Mouse (Mus musculus) intestine, postnatal 0 days (tissue): Measurements from ENCODE around the gene Adamts20. TPM values are rescaled to one million over a fixed set of nuclear protein-coding genes. Genes with fewer than 3 reads are reported as not detected.

Experiments used
- ATAC-seq: fragments of 200-750 bp; cut with Nextera tagmentation; 2 replicates; pipeline ENCODE4 v1.8.0; 2017; ENCODE audit warnings: mild to moderate bottlenecking, moderate TSS enrichment, moderate library complexity
- H3K27ac ChIP-seq: fragments of 300-500 bp; sonication (generic); 2 replicates; pipeline ENCODE4 v1.5.1; 2014; ENCODE audit warnings: mild to moderate bottlenecking, low read depth, low read length, moderate library complexity
- H3K27me3 ChIP-seq: fragments of 300-500 bp; sonication (generic); replicated peaks from 2 replicates; pipeline ENCODE4 v1.6.1; 2014; ENCODE audit warnings: low read length, mixed read lengths; ENCODE audit not compliant: control insufficient read depth, insufficient read depth
- H3K36me3 ChIP-seq: fragments of 300-500 bp; sonication (generic); 2 replicates; pipeline ENCODE4 v1.6.1; 2014; ENCODE audit warnings: mild to moderate bottlenecking, moderate library complexity; ENCODE audit not compliant: control insufficient read depth, insufficient read depth
- H3K4me1 ChIP-seq: fragments of 300-500 bp; sonication (generic); replicated peaks from 2 replicates; pipeline ENCODE4 v1.6.1; 2014; ENCODE audit warnings: antibody characterized with exemption, low read length, mixed read lengths; ENCODE audit not compliant: control insufficient read depth, insufficient read depth
- H3K4me2 ChIP-seq: fragments of 300-500 bp; sonication (generic); replicated peaks from 2 replicates; pipeline ENCODE4 v1.6.1; 2014; ENCODE audit warnings: low read depth, mild to moderate bottlenecking, moderate library complexity
- H3K4me3 ChIP-seq: fragments of 300-500 bp; sonication (generic); 2 replicates; pipeline ENCODE4 v1.5.1; 2014; ENCODE audit warnings: low read depth, low read length
- H3K9ac ChIP-seq: fragments of 300-500 bp; sonication (generic); 2 replicates; pipeline ENCODE4 v1.6.1; 2014; ENCODE audit warnings: mild to moderate bottlenecking, low read depth, low read length
- H3K9me3 ChIP-seq: fragments of 300-500 bp; sonication (generic); 2 replicates; pipeline ENCODE4 v1.6.1; 2016; ENCODE audit warnings: mixed run types; ENCODE audit not compliant: control insufficient read depth
- CTCF ChIP-seq: sonication (generic); IDR thresholded peaks from 2 replicates; pipeline ENCODE4 v1.5.1; 2016; ENCODE audit warnings: low read depth, mild to moderate bottlenecking, control low read depth, antibody characterized with exemption, moderate library complexity
- WGBS: fragments of 180-500 bp; shearing (Covaris S2); extraction: QIAGEN DNeasy Blood & Tissue Kit; methylation state at CpG from one replicate; pipeline ENCODE4 v1.1.7; 2014; 5-methylcytosine and 5-hydroxymethylcytosine counted together
- polyA plus RNA-seq: library from polyadenylated mRNA; unstranded; fragments of >200 nt; fragmentation: Nextera tagmentation; extraction: Ambion mirVana; gene quantifications from 2 replicates; pipeline ENCODE4 v1.2.1, GENCODE M21; 2015

Adamts20 gene
- polyA plus RNA-seq, 1 experiment from 2014 or later, result 0.47 TPM

DNA sequence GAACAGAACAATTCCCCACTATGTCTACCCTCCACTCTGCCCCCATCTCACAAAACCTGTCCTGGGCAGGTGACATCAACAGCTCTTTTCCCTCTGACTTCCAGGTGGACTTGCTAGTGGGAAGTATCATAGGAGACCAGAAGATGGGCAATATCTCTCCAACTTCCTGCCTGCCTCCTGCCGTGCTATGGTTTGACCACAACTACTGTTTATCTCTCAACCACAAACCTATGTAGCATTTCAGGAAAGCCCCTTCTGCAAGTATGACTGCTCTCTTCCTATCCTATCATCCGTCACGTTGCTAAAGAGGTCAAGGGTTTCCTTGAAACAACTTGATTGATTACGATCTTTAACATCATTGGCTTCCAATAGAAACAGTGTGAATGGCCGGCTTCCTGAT lies 12.4 kb downstream of the Adamts20 start:
- Histone ChIP-seq H3K4me2 (no peak overlapping the region), H3K4me1 (no peaks in the 10 kb centered on the region), H3K9ac (no peak overlapping the region), H3K36me3 (no peaks in the 10 kb centered on the region), H3K27me3 (no peaks in the 10 kb centered on the region), H3K9me3 (no peaks in the 10 kb centered on the region), H3K4me3 (no peak overlapping the region), H3K27ac (no peak overlapping the region)
- no peak for TF ChIP-seq CTCF
- no peak for ATAC-seq
- 76% methylated on average over 5 of the region's 5 CpGs for WGBS

GRCm38 (mm10) chr15:94451600-94451999 lies 13.6 kb downstream of the Adamts20 start:
- no peak for ATAC-seq
- no peak overlapping the region for H3K9ac ChIP-seq
- WGBS, result 93% methylated on average over 8 of the region's 8 CpGs

DNA sequence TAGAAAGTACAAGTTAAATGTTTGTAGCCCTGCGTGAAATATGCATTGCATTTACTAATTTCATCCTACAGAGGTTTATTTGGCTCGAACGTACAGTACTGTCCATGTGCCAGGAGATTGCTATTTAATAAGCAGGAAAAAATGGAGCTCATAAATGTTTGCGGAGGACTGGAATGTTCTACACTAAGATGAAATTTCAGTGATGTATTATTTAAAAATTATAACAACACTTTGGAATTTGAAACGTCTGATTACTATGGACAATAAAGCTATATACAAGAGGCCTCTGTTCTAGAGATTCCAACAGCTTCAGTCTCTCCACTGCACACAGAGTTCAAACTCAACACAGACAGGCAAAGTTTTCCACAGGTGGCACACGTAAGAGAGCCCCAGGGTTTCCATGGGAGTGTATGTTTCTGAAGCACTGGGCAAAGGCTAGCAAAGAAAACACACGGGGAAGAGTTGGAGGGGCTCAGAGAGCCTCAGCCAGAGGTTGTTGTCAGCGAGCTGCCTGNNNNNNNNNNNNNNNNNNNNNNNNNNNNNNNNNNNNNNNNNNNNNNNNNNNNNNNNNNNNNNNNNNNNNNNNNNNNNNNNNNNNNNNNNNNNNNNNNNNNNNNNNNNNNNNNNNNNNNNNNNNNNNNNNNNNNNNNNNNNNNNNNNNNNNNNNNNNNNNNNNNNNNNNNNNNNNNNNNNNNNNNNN lies 20.6 kb downstream of the Adamts20 start:
- 43% methylated on average over 8 of the region's 8 CpGs for WGBS
- ATAC-seq, result no peak
- TF ChIP-seq CTCF, result no peak
- Histone ChIP-seq H3K4me3 (no peak overlapping the region), H3K4me1 (peaks cover 3% of the 10 kb centered on the region; the same call in 1 of the 2 replicates), H3K27ac (no peak overlapping the region; the same call in 1 of the 2 replicates), H3K9me3 (no peaks in the 10 kb centered on the region), H3K4me2 (no peak overlapping the region; the same call in 1 of the 2 replicates), H3K36me3 (no peaks in the 10 kb centered on the region), H3K9ac (no peak overlapping the region), H3K27me3 (no peaks in the 10 kb centered on the region)

More at GRCm38 (mm10) chr15:94451600-94451999, 13.6 kb downstream of the Adamts20 start:
- TF ChIP-seq CTCF, result no peak
- no peaks in the 10 kb centered on the region for H3K36me3 ChIP-seq
- no peaks in the 10 kb centered on the region for H3K27me3 ChIP-seq
- no peak overlapping the region for H3K27ac ChIP-seq
- no peaks in the 10 kb centered on the region for H3K9me3 ChIP-seq
- H3K4me1 ChIP-seq, result no peaks in the 10 kb centered on the region
- H3K4me2 ChIP-seq, result no peak overlapping the region
- H3K4me3 ChIP-seq, result no peak overlapping the region

DNA sequence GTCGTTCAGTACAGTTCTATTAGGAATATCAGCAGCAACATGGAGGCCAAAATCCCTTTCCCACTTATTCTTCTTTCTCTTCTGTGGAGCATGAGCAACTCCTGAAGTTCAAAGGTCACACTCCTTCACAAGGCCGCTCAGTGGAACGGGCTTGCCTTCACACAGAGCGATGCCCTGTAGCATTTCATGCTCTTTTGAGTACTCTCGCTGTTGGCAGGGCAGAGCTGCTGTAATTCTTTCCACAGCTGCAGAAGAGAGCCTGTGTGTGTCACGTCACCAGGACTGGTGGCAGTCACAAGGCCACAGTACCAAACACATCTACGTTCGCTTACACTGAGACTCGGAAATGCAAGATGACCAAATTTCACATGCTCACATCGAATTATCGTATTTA lies 21.2 kb downstream of the Adamts20 start:
- H3K27ac ChIP-seq, result no peak overlapping the region
- WGBS, result 64% methylated on average over 11 of the region's 11 CpGs

GRCm38 (mm10) chr15:94443025-94443424 lies 22.2 kb downstream of the Adamts20 start:
- Histone ChIP-seq H3K27me3 (no peaks in the 10 kb centered on the region), H3K4me3 (no peak overlapping the region), H3K4me2 (no peak overlapping the region), H3K36me3 (no peaks in the 10 kb centered on the region), H3K4me1 (peaks cover 3% of the 10 kb centered on the region; the same call in 1 of the 2 replicates), H3K9me3 (no peaks in the 10 kb centered on the region), H3K9ac (no peak overlapping the region), H3K27ac (no peak overlapping the region)
- WGBS, result 59% methylated on average over 2 of the region's 2 CpGs
- no peak for TF ChIP-seq CTCF
- ATAC-seq, result no peak

More for the DNA sequence above, 21.2 kb downstream of the Adamts20 start:
- no peak overlapping the region for H3K9ac ChIP-seq
- H3K4me1 ChIP-seq, result peaks cover 3% of the 10 kb centered on the region; the same call in 1 of the 2 replicates
- no peaks in the 10 kb centered on the region for H3K9me3 ChIP-seq
- no peak overlapping the region for H3K4me3 ChIP-seq
- no peak overlapping the region for H3K4me2 ChIP-seq
- no peaks in the 10 kb centered on the region for H3K27me3 ChIP-seq
- ATAC-seq, result no peak
- no peak for TF ChIP-seq CTCF
- H3K36me3 ChIP-seq, result no peaks in the 10 kb centered on the region

- Histone ChIP-seq H3K9me3 (no peaks in the 10 kb centered on the region), H3K4me2 (no peak overlapping the region), H3K27me3 (no peaks in the 10 kb centered on the region), H3K27ac (no peak overlapping the region), H3K9ac (no peak overlapping the region), H3K4me1 (no peaks in the 10 kb centered on the region), H3K4me3 (no peak overlapping the region), H3K36me3 (no peaks in the 10 kb centered on the region)
- no peak for TF ChIP-seq CTCF
- no peak for ATAC-seq
- 63% methylated on average over 5 of the region's 5 CpGs for WGBS
These were observed 29.7 kb downstream of the Adamts20 start for GRCm38 (mm10) chr15:94435532-94435931.
